Mouse (Mus musculus): ENCODE measurements around the gene Gmds. TPM values are rescaled to one million over a fixed set of nuclear protein-coding genes. Genes with fewer than 3 reads are reported as not detected.

Gene Gmds
- polyA plus RNA-seq, 1 experiment from 2014 or later: 29.2 TPM

DNA sequence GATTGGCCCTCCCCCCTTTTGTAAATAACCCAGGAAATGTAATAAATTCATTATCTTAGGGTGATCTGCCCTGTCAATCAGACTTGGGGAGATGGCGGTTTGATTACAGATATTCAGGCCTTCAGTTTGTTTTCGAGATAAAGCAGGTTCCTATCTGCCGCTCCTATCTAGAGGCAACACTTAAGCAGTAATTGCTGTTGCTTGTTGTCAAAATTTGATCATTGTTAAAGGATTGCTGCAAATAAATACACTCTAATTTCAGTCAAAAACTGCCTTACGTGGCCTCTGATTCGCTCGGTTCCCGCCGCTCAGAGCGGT, 528.2 kb downstream of the Gmds start:
- H3K4me3 ChIP-seq (ENCODE audit: low read depth, low read length): peak overlapping the region; percentile 44
- H3K4me1 ChIP-seq (ENCODE audit: insufficient read depth): no peaks in the 10 kb centered on the region
- H3K9ac ChIP-seq: peak overlapping the region; percentile 53
- peak overlapping the region; percentile 61 for H3K4me2 ChIP-seq
- 14% methylated on average over 9 of the region's 9 CpGs for whole genome bisulfite sequencing
- ATAC-seq (ENCODE audit: insufficient read depth) (no peak), DNase-seq (peak; percentile 59)
- H3K36me3 ChIP-seq (ENCODE audit: insufficient read depth): no peaks in the 10 kb centered on the region
- H3K9me3 ChIP-seq (ENCODE audit: low read depth, low read length): no peaks in the 10 kb centered on the region
- H3K27ac ChIP-seq (ENCODE audit: low read depth): no peak overlapping the region
- H3K27me3 ChIP-seq (ENCODE audit: insufficient read depth, low read length): peaks cover 88% of the 10 kb centered on the region
- no peak for TF ChIP-seq CTCF (IDR thresholded peaks at IDR 0.05; ENCODE audit: low read depth)

- Histone ChIP-seq H3K9ac (no peak overlapping the region; the same call in 1 of the 2 replicates), H3K4me2 (peak overlapping the region; percentile 47), H3K4me1 (ENCODE audit: insufficient read depth) (no peaks in the 10 kb centered on the region), H3K4me3 (ENCODE audit: low read depth, low read length) (peak overlapping the region; percentile 27), H3K27ac (ENCODE audit: low read depth) (no peak overlapping the region), H3K27me3 (ENCODE audit: insufficient read depth, low read length) (peaks cover 89% of the 10 kb centered on the region), H3K9me3 (ENCODE audit: low read depth, low read length) (no peaks in the 10 kb centered on the region), H3K36me3 (ENCODE audit: insufficient read depth) (no peaks in the 10 kb centered on the region)
- DNase-seq (peak; percentile 38), ATAC-seq (ENCODE audit: insufficient read depth) (no peak)
- WGBS: 31% methylated on average over 6 of the region's 6 CpGs
- no peak for TF ChIP-seq CTCF (IDR thresholded peaks at IDR 0.05; ENCODE audit: low read depth)
Observed at GRCm38 (mm10) chr13:31809701-31810100, 528.8 kb downstream of the Gmds start.

GRCm38 (mm10) chr13:31808804-31809420, 529.6 kb downstream of the Gmds start:
- Histone ChIP-seq H3K36me3 (ENCODE audit: insufficient read depth) (no peaks in the 10 kb centered on the region), H3K4me2 (peak overlapping the region; percentile 99), H3K9ac (peak overlapping the region; percentile 70), H3K9me3 (ENCODE audit: low read depth, low read length) (no peaks in the 10 kb centered on the region), H3K27me3 (ENCODE audit: insufficient read depth, low read length) (peaks cover 92% of the 10 kb centered on the region), H3K4me1 (ENCODE audit: insufficient read depth) (no peaks in the 10 kb centered on the region), H3K4me3 (ENCODE audit: low read depth, low read length) (peak overlapping the region; percentile 59), H3K27ac (ENCODE audit: low read depth) (peak overlapping the region; percentile 92; the same call in 1 of the 2 replicates)
- 12% methylated on average over 16 of the region's 16 CpGs for WGBS
- no peak for TF ChIP-seq CTCF (IDR thresholded peaks at IDR 0.05; ENCODE audit: low read depth)
- ATAC-seq (ENCODE audit: insufficient read depth): no peak
- peak; percentile 48 for DNase-seq

DNA sequence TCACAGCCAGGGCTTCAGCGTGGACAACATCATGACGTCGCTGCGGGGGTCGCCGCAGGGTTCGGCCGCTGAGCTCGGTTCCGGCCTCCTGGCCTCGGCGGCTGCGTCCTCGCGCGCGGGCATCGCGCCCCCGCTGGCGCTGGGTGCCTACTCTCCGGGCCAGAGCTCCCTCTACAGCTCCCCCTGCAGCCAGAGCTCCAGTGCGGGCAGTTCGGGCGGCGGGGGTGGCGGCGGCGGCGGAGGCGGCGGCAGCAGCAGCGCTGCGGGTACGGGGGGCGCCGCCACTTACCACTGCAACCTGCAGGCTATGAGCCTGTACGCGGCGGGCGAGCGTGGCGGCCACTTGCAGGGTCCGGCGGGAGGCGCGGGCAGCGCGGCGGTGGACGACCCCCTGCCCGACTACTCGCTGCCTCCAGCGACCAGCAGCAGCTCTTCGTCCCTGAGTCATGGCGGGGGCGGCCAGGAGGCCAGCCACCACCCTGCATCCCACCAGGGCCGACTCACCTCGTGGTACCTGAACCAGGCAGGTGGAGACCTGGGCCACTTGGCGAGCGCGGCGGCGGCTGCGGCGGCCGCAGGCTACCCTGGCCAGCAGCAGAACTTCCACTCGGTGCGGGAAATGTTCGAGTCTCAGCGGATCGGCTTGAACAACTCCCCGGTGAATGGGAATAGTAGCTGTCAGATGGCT, 530.3 kb downstream of the Gmds start:
- peak; percentile 44 for DNase-seq
- peak overlapping the region; percentile 92; the same call in 1 of the 2 replicates for H3K27ac ChIP-seq (ENCODE audit: low read depth)
- peaks cover 92% of the 10 kb centered on the region for H3K27me3 ChIP-seq (ENCODE audit: insufficient read depth, low read length)

DNA sequence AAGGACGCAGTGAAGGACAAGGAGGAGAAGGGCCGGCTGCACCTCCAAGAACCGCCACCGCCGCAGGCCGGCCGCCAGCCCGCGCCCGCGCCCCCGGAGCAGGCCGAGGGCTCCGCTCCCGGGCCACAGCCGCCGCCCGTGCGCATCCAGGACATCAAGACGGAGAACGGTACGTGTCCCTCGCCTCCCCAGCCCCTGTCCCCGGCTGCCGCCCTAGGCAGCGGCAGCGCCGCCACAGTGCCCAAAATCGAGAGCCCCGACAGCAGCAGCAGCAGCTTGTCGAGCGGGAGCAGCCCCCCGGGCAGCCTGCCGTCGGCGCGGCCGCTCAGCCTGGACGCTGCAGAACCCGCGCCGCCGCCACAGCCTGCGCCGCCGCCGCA, 530.8 kb downstream of the Gmds start:
- no peaks in the 10 kb centered on the region for H3K4me1 ChIP-seq (ENCODE audit: insufficient read depth)
- no peaks in the 10 kb centered on the region for H3K9me3 ChIP-seq (ENCODE audit: low read depth, low read length)
- peak overlapping the region; percentile 70 for H3K9ac ChIP-seq
- no peak for TF ChIP-seq CTCF (IDR thresholded peaks at IDR 0.05; ENCODE audit: low read depth)
- no peak for ATAC-seq (ENCODE audit: insufficient read depth)
- no peaks in the 10 kb centered on the region for H3K36me3 ChIP-seq (ENCODE audit: insufficient read depth)
- H3K27ac ChIP-seq (ENCODE audit: low read depth): peak overlapping the region; percentile 92; the same call in 1 of the 2 replicates
- H3K27me3 ChIP-seq (ENCODE audit: insufficient read depth, low read length): peaks cover 92% of the 10 kb centered on the region
- H3K4me2 ChIP-seq: peak overlapping the region; percentile 99
- no peak for DNase-seq
- H3K4me3 ChIP-seq (ENCODE audit: low read depth, low read length): peak overlapping the region; percentile 59
- 0% methylated on average over 46 of the region's 47 CpGs for WGBS

More for the DNA sequence above, 530.3 kb downstream of the Gmds start:
- 1% methylated on average over 52 of the region's 73 CpGs for WGBS
- ATAC-seq (ENCODE audit: insufficient read depth): no peak
- H3K9me3 ChIP-seq (ENCODE audit: low read depth, low read length): no peaks in the 10 kb centered on the region
- H3K4me3 ChIP-seq (ENCODE audit: low read depth, low read length): peak overlapping the region; percentile 59
- no peak for TF ChIP-seq CTCF (IDR thresholded peaks at IDR 0.05; ENCODE audit: low read depth)
- H3K4me2 ChIP-seq: peak overlapping the region; percentile 99
- peak overlapping the region; percentile 70 for H3K9ac ChIP-seq
- H3K36me3 ChIP-seq (ENCODE audit: insufficient read depth): no peaks in the 10 kb centered on the region
- no peaks in the 10 kb centered on the region for H3K4me1 ChIP-seq (ENCODE audit: insufficient read depth)

DNA sequence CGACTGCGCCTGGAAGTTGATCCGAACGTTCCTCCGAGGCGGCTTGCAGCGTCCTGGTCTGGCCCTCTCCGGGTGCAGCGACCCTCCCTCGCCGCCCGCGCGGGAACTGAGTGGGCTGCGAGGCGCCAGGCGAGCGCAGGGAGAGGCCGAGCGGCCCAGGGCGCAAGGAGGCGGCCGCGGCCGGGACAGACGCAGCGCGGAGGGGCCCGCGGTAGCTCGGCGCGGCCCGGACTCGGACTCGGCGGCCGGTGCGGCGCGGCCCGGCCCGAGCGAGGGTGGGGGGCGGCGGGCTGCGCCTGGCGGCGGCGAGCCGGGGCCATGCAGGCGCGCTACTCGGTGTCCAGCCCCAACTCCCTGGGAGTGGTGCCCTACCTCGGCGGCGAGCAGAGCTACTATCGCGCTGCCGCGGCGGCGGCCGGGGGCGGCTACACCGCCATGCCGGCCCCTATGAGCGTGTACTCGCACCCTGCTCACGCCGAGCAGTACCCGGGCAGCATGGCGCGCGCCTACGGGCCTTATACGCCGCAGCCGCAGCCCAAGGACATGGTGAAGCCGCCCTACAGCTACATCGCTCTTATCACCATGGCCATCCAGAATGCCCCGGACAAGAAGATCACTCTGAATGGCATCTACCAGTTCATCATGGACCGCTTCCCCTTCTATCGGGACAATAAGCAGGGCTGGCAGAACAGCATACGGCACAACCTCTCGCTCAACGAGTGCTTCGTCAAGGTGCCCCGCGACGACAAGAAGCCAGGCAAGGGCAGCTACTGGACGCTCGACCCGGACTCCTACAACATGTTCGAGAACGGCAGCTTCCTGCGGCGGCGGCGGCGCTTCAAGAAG, 531.4 kb downstream of the Gmds start:
- TF ChIP-seq CTCF (IDR thresholded peaks at IDR 0.05; ENCODE audit: low read depth): no peak
- Histone ChIP-seq H3K9me3 (ENCODE audit: low read depth, low read length) (no peaks in the 10 kb centered on the region), H3K9ac (peak overlapping the region; percentile 70), H3K4me2 (peak overlapping the region; percentile 99), H3K4me1 (ENCODE audit: insufficient read depth) (no peaks in the 10 kb centered on the region), H3K36me3 (ENCODE audit: insufficient read depth) (no peaks in the 10 kb centered on the region), H3K4me3 (ENCODE audit: low read depth, low read length) (peak overlapping the region; percentile 59), H3K27ac (ENCODE audit: low read depth) (peak overlapping the region; percentile 92), H3K27me3 (ENCODE audit: insufficient read depth, low read length) (peaks cover 92% of the 10 kb centered on the region)
- ATAC-seq (ENCODE audit: insufficient read depth) (peak; percentile 43; the same call in 1 of the 2 replicates), DNase-seq (peak; percentile 43)
- WGBS: under 1% methylated on average over 94 of the region's 101 CpGs
